Mouse (Mus musculus): ENCODE data around the gene Srsf1.

Gene Srsf1

DNA sequence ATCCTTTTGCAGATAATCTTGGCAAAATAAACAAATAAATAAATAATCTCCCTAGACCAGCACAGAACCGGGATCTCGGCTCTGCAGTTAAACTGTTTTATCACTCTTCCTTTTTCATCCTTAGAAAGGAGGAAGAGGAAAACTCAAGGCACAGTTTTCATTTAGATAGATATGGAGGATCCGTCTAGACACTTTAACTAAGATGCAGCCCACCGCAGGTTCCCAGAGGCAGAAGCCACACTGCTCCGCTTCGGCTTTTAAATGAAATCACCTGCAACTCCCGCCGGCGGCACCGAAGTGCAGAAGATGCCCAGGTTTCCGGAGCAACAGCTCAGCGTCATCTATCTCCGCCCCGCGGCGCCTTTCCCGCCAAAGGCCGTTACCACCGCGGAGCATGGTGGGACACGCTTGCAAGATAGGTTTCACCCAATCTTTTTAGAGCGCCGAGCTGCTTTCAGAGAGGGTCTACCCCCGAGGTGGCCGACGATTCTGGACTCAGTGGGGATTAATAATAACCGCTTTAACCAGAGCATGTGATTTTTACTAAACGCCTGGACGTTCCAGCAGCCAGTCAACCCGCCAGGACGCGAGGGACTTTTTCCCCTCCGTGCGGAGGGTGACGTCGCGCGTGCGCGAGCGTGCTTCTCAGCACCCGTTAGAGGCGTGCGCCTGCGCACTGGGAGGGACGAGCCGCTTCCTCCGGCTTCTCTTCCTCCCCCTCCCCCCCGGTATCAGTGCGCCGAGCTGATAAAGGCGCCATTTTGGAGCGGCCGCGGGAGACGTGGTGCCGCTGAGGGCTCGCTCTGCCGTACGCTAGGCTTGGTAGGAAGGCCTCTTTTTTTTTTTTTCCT, at the start of gene Srsf1:
Gene Srsf1 (plus strand): TSS at position 430 of the 851 bp plus-strand sequence.
- DNase-seq (ENCODE audit: low read depth, low spot score) = peak; percentile 98

GRCm38 (mm10) chr11:87999751-88000150, 47.4 kb upstream of the Srsf1 start:
- no peak for DNase-seq (ENCODE audit: low read depth, low spot score)

DNA sequence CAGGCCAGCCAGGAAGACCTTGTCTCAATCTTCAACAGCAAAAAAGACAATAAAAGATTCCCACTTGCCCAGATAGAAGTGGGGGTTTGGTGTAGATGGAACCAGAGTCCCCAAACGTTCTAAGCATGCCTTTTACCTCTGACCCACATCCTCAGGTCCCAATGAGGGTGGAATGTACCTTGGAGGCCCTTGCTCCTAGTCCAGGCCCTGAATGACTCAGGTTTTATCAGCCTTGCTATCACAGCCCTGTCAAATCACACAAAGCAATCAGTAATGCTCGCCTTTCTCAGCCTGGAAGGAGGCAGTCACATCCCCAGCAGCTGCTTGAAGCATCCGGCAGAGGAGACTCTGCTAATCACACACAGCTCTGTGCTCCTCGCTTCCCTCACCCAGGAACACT, 44.4 kb upstream of the Srsf1 start:
- DNase-seq (ENCODE audit: low read depth, low spot score) = no peak

DNA sequence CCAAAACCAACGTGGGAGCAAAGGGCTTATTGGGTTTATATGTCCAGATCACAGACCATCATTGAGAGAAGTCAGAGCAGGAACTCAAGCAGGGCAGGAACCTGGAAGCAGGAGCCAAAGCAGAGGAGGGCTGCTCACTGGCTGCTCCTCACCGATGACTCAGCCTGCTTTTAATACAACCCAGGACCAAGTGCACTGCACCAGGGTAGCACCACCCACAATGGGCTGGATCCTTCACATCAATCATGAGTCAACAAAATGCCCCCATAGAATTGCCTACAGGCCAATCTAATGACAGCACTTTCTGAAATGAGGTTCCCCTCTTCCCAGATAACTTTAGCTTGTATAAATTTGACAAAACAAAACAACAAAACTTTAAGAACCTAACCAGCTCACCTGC, 43.0 kb upstream of the Srsf1 start:
- DNase-seq (ENCODE audit: low read depth, low spot score) = no peak

DNA sequence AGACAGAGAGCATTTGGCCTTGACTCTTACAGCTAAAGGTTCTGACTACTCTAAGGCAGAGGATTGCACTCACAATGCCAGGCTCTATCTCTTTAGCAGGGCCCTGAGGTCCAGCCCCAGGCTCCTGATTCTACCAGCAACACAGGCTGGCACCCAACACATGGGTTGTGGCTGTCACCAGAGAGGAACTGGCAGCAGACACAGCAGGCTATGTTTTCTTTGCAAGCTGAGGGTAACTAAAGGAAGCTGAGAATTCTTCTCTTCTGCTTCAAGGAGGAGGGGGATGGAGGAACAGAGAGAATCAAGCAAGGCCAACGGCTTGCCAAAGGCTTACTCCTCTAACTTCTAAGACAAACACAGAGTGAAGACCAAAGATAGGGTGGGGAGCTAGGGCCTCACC, 38.5 kb upstream of the Srsf1 start:
- no peak for DNase-seq (ENCODE audit: low read depth, low spot score)

- no peak for DNase-seq (ENCODE audit: low read depth, low spot score)
Observed at GRCm38 (mm10) chr11:88009542-88010190, 37.5 kb upstream of the Srsf1 start.

DNA sequence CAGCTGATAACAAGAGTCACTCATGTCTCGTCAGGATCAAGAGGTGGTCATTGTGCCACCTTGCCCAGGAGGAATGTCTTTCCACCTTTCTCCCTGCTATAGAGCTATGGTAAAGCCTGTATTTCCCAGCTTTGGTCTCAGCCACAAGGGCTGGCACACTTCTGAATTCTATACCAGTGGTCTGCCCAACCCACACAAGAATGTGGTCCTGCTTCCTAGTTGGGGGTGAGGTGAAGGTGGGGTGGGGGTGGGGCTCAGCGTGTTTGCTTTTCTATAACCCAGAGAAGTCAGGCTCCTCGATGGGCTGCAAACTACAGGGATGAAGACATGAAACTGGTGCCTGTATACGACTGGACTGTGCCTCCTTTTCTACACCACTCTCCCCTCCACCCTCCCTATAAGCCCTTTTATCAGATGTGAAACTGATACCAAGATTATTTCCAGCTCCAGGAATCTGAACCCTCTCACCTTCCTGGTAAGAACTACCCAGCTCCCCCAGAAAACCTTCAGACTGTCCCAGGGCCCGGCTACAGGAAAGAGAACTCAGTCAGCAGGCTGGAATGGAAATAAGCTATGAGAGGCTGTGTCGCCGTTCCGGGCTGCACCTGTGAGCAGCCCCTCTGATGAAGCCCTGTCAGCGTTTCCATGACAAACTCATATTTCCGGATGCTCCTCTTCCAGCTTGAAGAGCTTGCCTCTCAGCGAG, 35.8 kb upstream of the Srsf1 start:
- DNase-seq (ENCODE audit: low read depth, low spot score) = no peak

- no peak for DNase-seq (ENCODE audit: low read depth, low spot score)
Observed at GRCm38 (mm10) chr11:88011914-88012419, 35.2 kb upstream of the Srsf1 start.

DNA sequence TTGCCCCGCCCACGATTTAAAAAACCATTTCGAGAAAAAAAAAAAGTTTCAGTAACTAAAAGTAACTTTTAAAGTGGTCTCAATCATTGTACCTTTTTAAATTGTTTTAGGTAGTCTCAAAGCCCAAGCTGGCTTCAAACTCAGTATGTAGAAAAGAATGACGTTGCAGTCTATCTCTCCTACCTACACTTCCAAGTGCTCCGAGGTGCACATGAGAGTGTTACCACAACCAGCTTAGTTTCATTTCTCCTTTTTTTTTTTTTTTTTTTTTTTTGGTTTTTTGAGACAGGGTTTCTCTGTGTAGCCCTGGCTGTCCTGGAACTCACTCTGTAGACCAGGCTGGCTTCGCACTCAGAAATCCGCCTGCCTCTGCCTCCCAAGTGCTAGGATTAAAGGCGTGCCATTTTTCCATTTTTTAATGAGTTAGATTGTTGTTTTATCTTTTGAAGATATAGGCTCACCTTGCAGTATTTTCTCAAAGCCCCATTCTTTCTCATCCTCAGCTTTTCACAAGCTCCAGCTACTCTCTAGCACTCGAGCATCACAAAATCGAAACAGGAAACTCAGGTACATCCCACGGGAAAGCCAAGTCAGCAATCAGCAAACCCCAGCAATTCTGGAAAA, 34.4 kb upstream of the Srsf1 start:
- DNase-seq (ENCODE audit: low read depth, low spot score) = no peak

- no peak for DNase-seq (ENCODE audit: low read depth, low spot score)
Observed at GRCm38 (mm10) chr11:88013632-88014031, 33.5 kb upstream of the Srsf1 start.

DNA sequence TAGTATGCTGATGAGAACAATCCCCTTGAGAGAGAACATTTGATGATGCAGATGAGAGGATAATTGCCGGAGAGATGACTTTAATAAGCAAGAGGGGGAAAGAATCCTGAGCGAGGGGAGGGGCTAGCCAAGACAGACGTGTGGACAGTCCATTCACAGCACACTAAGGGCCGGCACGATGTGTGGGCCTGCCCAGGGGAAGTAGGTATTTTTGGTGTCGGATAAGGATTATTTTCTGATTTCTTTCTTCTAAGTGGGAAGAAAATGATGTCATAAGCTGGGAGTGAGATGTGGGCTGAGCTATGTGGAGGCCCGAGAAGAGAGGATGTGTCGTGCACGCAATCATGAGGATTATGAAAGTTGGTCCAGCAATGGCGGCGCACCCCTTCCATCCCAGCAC, 32.0 kb upstream of the Srsf1 start:
- no peak for DNase-seq (ENCODE audit: low read depth, low spot score)

DNA sequence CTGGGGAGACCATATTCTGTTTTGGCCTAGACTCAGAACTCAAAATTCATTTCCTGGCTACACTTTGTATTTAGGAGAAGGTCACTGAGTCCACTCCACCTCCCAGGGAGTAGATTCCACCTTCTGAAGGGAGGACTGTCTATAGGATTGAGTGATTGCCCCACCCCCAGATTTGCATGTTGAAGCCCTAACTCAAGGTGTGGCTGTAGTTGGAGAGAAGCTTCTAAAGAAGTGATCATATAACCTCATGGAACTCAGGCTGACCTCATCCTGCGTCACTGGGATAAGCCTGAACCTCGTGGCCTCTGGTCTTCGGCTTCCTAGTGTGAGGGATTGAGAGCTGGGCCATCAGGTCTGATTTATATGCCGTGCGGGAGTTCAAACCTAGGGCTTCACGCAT, 31.4 kb upstream of the Srsf1 start:
- DNase-seq (ENCODE audit: low read depth, low spot score) = no peak

GRCm38 (mm10) chr11:88023933-88024332, 23.2 kb upstream of the Srsf1 start:
- DNase-seq (ENCODE audit: low read depth, low spot score) = no peak

DNA sequence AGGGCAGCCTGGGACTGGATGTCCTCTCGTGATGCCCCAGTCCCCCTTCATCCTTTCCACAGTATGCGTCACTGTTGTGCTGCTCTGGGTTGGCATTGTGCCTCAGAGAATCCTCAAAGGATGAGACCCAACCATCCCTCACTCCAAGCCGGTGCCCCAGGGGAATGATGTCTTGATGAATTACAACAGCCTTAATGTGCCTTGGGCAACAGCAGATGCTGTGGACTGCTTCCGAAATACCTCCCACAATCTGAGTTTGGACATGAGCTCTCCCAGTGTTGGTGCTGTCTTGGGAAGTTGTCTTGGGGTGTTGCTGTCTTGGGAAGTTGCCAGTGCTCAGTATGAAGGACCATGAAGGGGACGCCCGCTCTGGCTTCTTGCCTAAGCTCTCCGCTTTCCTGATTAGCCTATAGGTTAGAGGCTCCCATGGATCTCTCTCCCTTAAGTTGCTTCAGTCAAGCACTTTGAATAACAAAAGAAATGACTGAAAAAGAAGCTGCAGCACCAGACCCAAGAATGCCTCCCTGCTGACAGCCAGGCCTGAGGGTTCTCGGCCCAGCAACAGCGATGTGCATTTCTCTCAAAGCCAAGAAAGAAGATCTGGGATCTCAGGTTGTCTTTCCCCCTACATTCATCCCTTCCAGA, 19.7 kb upstream of the Srsf1 start:
- DNase-seq (ENCODE audit: low read depth, low spot score) = no peak

DNA sequence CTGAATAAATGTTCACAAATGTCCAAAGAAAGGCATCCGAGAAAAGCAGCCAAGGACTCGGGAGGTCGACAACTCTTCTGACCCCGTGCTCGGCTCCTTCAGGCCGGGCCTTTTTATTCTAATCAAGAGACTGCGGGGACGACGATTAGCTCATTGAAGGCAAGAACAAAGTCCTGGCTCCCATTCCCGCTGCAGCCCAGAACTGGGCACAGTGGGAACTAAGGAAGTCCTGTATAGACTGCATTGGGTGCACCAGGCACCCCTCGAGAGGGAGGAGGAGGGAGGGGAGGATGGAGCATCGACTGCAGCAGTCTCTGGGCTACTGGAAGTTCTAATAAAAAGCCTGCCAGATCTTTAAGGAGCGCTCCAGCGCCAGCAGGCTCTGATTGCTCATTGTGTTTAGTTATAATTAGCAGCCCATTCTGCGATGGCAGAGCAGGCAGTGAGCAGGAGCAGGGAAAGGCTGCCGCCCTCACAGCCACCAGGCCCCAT, 18.9 kb upstream of the Srsf1 start:
- no peak for DNase-seq (ENCODE audit: low read depth, low spot score)

DNA sequence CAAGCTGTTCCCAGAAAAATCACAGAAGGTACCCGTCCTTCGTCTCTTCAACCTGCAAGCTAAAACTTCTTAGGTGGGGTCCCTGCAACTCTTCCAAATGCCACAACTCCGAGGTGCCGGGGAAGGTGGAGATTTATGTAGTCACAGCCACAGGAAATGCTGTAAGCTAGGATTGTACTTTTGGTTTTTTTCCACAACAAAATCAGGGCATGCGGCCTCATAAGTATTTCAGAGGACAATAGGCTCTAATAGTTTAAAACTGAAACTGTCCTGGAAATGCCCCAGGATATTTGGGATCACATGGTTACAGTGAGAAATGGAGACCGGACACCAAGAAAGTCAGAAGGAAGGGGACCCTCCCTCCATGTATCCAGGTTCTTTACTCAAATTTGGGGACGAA, 17.0 kb upstream of the Srsf1 start:
- no peak for DNase-seq (ENCODE audit: low read depth, low spot score)

DNA sequence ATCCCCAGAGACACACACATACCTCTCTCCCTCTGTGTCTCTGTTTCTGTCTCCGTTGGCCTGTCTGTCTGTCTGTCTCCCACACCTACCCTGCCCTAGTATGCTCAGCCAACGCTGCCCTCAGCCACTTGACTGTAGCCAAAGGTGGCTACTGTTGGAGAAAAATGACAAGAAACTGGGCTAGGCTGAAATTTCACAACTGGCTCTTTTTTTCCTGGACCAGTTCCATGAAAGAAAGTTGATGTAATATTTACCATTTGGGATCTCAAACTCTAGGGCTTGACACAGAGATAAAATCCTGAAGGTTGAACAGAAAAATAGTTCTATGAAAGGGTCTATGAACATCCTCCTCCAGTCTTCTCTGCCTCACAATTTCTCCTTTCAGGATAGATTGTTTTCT, 16.3 kb upstream of the Srsf1 start:
- DNase-seq (ENCODE audit: low read depth, low spot score) = no peak

- DNase-seq (ENCODE audit: low read depth, low spot score) = no peak
Observed at GRCm38 (mm10) chr11:88031753-88032152, 15.4 kb upstream of the Srsf1 start.

- no peak for DNase-seq (ENCODE audit: low read depth, low spot score)
Observed at GRCm38 (mm10) chr11:88035970-88036369, 11.2 kb upstream of the Srsf1 start.

DNA sequence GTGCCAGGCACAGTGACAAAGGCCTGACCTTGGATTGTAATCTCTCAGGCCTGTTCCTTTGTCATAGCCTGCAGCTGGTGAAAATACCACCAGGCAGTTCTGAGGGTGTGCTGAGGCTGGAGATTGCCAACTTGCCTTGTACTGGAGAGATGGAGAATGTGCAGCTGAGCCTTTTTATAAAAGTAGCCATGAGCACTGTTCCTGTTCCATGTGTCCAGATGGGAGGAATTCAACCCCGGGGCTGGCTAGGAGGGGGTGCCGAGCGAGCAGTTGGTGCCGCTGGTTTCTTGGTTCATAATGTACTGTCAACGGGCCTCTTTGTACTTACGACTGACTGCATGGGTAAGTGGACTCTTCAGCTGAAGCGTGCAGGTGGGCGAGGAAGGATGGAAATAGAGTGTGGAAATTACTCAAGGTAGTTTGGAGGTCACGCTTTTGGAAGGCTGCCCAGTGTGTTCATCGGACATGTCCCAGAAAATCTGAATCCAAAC, 10.4 kb upstream of the Srsf1 start:
- no peak for DNase-seq (ENCODE audit: low read depth, low spot score)

DNA sequence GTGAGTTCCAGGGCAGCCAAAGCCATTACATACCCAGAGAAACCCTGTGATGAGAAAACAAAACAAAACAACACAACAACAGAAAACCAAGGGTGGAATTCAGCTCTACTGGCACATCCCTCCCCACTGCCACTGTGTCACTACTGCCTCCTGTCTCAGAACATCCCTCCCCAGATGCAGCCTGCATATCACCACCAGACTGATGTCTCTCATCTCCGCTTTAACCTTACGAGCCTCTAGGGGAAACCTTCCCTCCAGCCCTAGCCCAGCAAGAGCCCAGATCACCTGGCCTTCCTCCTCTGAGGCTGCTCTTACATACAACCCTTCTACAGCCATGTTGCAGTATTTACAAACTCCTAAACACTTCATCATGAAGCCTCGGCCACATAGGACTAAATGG, 9.8 kb upstream of the Srsf1 start:
- DNase-seq (ENCODE audit: low read depth, low spot score) = no peak
